25 mouse cellular contexts compared by ENCODE assay signal in genomic region chr9:83630341-83630740, GRCm38 (mm10).
"Had no signal": no experiment of that assay in that cellular context is flagged by ENCODE, and none has a peak within 500 bp of the region (broad histone marks: within the 10 kb centered on the region; RNA-seq: fewer than 3 reads in every experiment).

No protein-coding gene starts in this region.

- ATAC-seq: hindbrain, embryonic 16.5 days; intestine, embryonic 16.5 days; liver, embryonic 12.5 days had no signal

- H3K4me2 ChIP-seq: heart, embryonic 13.5 days; heart, embryonic 15.5 days; hindbrain, embryonic 14.5 days; kidney, embryonic 15.5 days; limb, embryonic 13.5 days; limb, embryonic 15.5 days; liver, embryonic 12.5 days had no signal

- H3K36me3 ChIP-seq: heart, embryonic 10.5 days; heart, embryonic 13.5 days; heart, embryonic 15.5 days; kidney, embryonic 15.5 days; limb, embryonic 13.5 days; limb, embryonic 15.5 days; liver, embryonic 12.5 days had no signal

- H3K4me1 ChIP-seq: heart, embryonic 15.5 days; liver, embryonic 12.5 days had no signal

- DNase-seq: gastrocnemius, postnatal 10 days; gastrocnemius, postnatal 25 days; heart, adult 18-20 months; heart, postnatal 14 days; heart, postnatal 36 days; kidney, adult 11 months; kidney, adult 2 months; kidney, adult 9 months; kidney, postnatal 14 days; kidney, postnatal 36 days; layer of hippocampus, adult 9-11 months; layer of hippocampus, postnatal 36 days; left cerebral cortex, postnatal 4 days had no signal

- H3K27ac ChIP-seq: heart, embryonic 10.5 days; heart, embryonic 13.5 days; heart, embryonic 15.5 days; kidney, embryonic 15.5 days; kidney, postnatal 0 days; limb, embryonic 13.5 days; limb, embryonic 15.5 days; liver, embryonic 12.5 days; liver, embryonic 14.5 days had no signal

- H3K27me3 ChIP-seq: heart, embryonic 13.5 days; heart, embryonic 15.5 days; kidney, embryonic 15.5 days; limb, embryonic 13.5 days; limb, embryonic 15.5 days; liver, embryonic 12.5 days had no signal

- H3K4me3 ChIP-seq: heart, embryonic 10.5 days; heart, embryonic 13.5 days; heart, embryonic 15.5 days; kidney, embryonic 15.5 days; limb, embryonic 13.5 days; limb, embryonic 15.5 days; liver, embryonic 12.5 days had no signal

- H3K9ac ChIP-seq: heart, embryonic 13.5 days; heart, embryonic 15.5 days; hindbrain, embryonic 14.5 days; kidney, embryonic 15.5 days; limb, embryonic 13.5 days; limb, embryonic 15.5 days; liver, embryonic 12.5 days; liver, embryonic 14.5 days had no signal

- H3K9me3 ChIP-seq: heart, embryonic 10.5 days; heart, embryonic 13.5 days; heart, embryonic 15.5 days; kidney, embryonic 15.5 days; limb, embryonic 13.5 days; limb, embryonic 15.5 days; liver, embryonic 12.5 days had no signal
